Mouse (Mus musculus): ENCODE results near the gene Gspt1.
"Not testable (repeated sequence)": the region's sequence is repeated elsewhere in the genome, so short reads cannot be mapped to it uniquely, and the experiment has no call there.

Gene Gspt1

GRCm38 (mm10) chr16:11253898-11254722 is at the start of gene Gspt1:
TSS of gene Gspt1 (minus strand) at chr16:11254325.
- DNase-seq (ENCODE audit: low spot score), result peak; percentile 99

- no peak for DNase-seq (ENCODE audit: low spot score)
Measured at GRCm38 (mm10) chr16:11303741-11304140, 49.6 kb upstream of the Gspt1 start.

- not testable (repeated sequence) for DNase-seq (ENCODE audit: low spot score)
Measured at GRCm38 (mm10) chr16:11297700-11298099, 43.6 kb upstream of the Gspt1 start.

- DNase-seq (ENCODE audit: low spot score), result not testable (repeated sequence)
Measured at GRCm38 (mm10) chr16:11295583-11295982, 41.5 kb upstream of the Gspt1 start.

GRCm38 (mm10) chr16:11288873-11289272 is 34.7 kb upstream of the Gspt1 start:
- DNase-seq (ENCODE audit: low spot score), result not testable (repeated sequence)

- no peak for DNase-seq (ENCODE audit: low spot score)
Measured at GRCm38 (mm10) chr16:11285949-11286348, 31.8 kb upstream of the Gspt1 start.

GRCm38 (mm10) chr16:11284881-11285280 is 30.8 kb upstream of the Gspt1 start:
- no peak for DNase-seq (ENCODE audit: low spot score)

- no peak for DNase-seq (ENCODE audit: low spot score)
Measured at GRCm38 (mm10) chr16:11282655-11283232, 28.6 kb upstream of the Gspt1 start.

- DNase-seq (ENCODE audit: low spot score), result no peak
Measured at GRCm38 (mm10) chr16:11278778-11279177, 24.7 kb upstream of the Gspt1 start.

- DNase-seq (ENCODE audit: low spot score), result no peak
Measured at GRCm38 (mm10) chr16:11276888-11277287, 22.8 kb upstream of the Gspt1 start.

GRCm38 (mm10) chr16:11271073-11271472 is 16.9 kb upstream of the Gspt1 start:
- DNase-seq (ENCODE audit: low spot score), result no peak

- no peak for DNase-seq (ENCODE audit: low spot score)
Measured at GRCm38 (mm10) chr16:11270642-11271041, 16.5 kb upstream of the Gspt1 start.

- DNase-seq (ENCODE audit: low spot score), result peak; percentile 47
Measured at GRCm38 (mm10) chr16:11269808-11270207, 15.7 kb upstream of the Gspt1 start.

GRCm38 (mm10) chr16:11266556-11266955 is 12.4 kb upstream of the Gspt1 start:
- no peak for DNase-seq (ENCODE audit: low spot score)

GRCm38 (mm10) chr16:11263266-11263665 is 9.1 kb upstream of the Gspt1 start:
- no peak for DNase-seq (ENCODE audit: low spot score)

GRCm38 (mm10) chr16:11254723-11255164 is 619 bp upstream of the Gspt1 start:
- DNase-seq (ENCODE audit: low spot score), result no peak

- peak; percentile 61 for DNase-seq (ENCODE audit: low spot score)
Measured at GRCm38 (mm10) chr16:11253065-11253831, 877 bp downstream of the Gspt1 start.

- no peak for DNase-seq (ENCODE audit: low spot score)
Measured at GRCm38 (mm10) chr16:11247791-11248190, 6.3 kb downstream of the Gspt1 start.

GRCm38 (mm10) chr16:11245767-11246166 is 8.4 kb downstream of the Gspt1 start:
- DNase-seq (ENCODE audit: low spot score), result no peak

- no peak for DNase-seq (ENCODE audit: low spot score)
Measured at GRCm38 (mm10) chr16:11242401-11242800, 11.7 kb downstream of the Gspt1 start.

- DNase-seq (ENCODE audit: low spot score), result no peak
Measured at GRCm38 (mm10) chr16:11217801-11218200, 36.3 kb downstream of the Gspt1 start.

GRCm38 (mm10) chr16:11203600-11204390 is 50.3 kb downstream of the Gspt1 start:
- no peak for DNase-seq (ENCODE audit: low spot score)

All from embryo, embryonic 10.5 days (tissue).